Mouse (Mus musculus) forelimb bud, embryonic 11.5 days (tissue): Measurements from ENCODE around the gene Gsdme.

Experiments
- DNase-seq: peaks from one replicate; pipeline ENCODE4 v3.0.0-alpha.2; 2012; ENCODE audit warnings: low read depth, low spot score

Gene Gsdme

GRCm38 (mm10) chr6:50189376-50189775 lies 74.3 kb downstream of the Gsdme start:
- DNase-seq = no peak

DNA sequence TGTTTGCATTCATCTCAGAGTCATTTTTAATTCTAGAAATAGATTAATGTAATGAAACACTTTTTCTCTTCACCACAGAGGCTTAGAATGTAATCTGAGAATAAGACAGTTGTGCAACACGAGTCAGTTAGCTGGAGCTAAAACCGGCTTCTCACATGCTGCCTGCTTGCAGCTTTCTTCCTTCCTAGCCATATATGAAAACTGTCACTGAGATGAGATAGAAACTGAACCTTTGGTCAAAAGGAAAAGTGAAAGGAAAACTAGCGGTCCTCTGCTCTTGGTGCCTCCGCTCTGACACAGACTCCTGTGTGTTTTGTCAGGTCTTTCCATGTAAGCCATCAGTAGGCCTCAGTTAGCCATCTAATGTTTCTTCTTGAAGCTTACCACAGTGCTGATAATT lies 75.7 kb downstream of the Gsdme start:
- no peak for DNase-seq

DNA sequence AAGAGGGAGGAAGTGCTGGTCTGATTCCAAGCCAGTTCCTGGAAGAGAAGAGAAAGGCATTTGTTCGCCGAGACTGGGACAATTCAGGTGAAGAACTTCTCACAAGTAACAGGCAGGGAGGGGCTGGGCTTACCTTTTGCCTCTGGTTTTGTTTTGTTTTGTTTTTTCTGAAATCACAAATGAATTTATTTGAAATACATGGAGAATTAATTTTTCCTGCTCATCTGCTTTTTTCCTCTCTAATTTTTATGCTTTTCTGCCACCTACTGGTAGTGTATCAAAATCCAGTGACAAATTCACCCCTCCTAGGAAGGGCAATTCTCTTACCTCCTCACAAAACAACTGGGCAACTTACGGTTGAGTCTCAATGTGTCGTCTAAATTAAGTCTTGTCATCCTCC lies 83.5 kb downstream of the Gsdme start:
- no peak for DNase-seq

DNA sequence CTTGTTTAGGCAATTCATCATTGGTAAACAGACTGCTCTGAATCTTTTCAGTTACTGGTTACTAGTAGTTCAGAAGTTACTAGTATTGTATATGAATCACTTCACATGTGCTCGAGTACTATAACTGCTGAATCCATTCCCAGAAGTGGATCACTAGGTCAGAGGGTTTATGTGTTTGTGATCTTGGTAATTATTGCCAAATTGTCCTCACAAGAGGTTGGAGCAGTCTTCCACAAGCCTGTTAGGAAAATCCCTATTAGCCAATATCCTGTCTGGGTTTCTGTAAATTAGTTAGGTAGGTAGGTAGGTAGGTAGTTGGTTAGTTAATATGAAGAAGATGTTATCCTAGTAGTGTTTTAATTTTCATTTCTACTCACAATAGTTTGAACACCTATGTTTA lies 87.9 kb downstream of the Gsdme start:
- no peak for DNase-seq

DNA sequence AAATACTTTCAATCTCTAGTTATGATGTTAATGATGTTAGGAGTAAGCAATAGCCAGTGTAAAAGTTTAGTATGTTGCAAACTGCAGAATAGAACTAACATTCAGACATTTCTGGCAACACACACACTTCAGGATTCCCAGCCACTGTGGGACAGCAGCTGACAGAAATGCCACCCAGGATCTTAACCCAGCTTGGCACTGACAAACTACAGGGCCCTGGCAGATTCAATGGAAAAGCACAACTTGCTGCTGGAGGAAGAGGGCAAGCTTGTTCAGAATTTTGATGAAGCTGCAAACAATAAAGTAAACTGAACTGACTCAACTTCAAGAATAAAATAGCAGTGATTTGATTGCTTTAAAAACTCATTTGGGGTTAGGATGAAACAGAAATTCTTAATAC lies 93.9 kb downstream of the Gsdme start:
- DNase-seq = no peak

- no peak for DNase-seq
These were observed 94.8 kb downstream of the Gsdme start for GRCm38 (mm10) chr6:50168821-50169220.

DNA sequence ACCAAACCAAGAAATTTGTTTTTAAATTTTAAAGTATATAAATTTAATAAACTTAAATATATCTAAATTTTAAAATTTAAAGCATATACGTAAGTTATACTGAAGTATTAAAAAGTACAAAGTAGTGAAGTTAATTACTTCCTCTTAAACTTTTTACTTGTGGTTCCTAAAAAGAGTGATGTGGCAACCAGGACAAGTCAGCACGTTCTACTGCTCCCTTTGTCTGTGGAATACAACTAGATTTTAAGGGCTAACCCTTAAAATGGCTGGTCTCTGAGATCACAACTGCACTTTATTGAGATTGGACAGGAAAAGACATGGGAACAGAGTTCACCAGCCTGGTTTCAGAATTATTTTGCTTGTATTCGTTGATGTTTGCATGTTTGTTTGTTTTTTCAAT lies 100.6 kb downstream of the Gsdme start:
- DNase-seq = no peak

GRCm38 (mm10) chr6:50159842-50160241 lies 103.8 kb downstream of the Gsdme start:
- no peak for DNase-seq

DNA sequence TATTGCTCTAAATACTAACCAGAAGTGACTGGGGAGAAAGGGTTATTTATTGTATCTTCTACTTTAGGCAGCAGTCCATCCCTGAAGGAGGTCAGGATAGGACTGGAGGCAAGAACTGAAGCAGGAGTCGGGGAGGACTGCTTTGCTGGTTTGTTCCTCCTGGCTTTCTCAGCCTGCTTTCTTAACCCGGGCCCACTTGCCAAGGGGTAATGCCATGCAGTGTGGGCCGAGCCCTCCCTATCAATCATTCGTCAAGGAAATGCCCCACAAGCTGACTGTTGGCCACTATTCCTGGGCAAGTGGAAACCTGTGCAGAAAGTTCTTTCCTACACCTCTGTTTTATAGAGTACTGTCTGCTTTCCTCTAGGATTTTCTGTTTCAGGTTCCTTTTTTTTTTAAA lies 114.3 kb downstream of the Gsdme start:
- DNase-seq = no peak

DNA sequence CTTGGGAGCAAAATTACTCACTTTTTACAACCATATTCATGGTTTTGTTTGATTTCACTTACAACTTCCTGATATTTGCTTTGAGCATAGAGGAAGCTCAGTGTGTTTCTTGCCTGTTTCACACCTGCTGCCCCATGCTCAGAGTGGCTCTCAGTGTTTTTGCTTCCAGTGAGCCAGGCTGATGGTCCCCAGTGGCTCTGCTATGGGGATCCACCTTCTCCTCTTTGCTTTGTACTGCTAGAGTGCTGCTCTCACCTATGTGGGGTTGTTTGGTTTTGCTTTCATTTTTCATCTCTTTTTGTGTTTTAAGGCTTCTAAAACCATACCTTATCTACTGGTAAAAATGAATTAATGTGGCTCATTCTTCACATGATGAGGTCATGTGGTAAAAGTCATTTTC lies 117.5 kb downstream of the Gsdme start:
- no peak for DNase-seq

GRCm38 (mm10) chr6:50139526-50139925 lies 124.1 kb downstream of the Gsdme start:
- DNase-seq = no peak
